Mouse (Mus musculus) liver, postnatal 0 days (tissue): ENCODE measurements around the gene Wbp1l.

Experiments used
- CTCF ChIP-seq: sonication (generic); IDR thresholded peaks from 2 replicates; pipeline ENCODE4 v1.5.1; 2016; ENCODE audit warnings: antibody characterized with exemption, low read depth
- EP300 ChIP-seq: IDR thresholded peaks from 2 replicates; pipeline ENCODE4 v1.6.1; 2016; ENCODE audit warnings: antibody characterized with exemption, low read depth, mild to moderate bottlenecking

DNA sequence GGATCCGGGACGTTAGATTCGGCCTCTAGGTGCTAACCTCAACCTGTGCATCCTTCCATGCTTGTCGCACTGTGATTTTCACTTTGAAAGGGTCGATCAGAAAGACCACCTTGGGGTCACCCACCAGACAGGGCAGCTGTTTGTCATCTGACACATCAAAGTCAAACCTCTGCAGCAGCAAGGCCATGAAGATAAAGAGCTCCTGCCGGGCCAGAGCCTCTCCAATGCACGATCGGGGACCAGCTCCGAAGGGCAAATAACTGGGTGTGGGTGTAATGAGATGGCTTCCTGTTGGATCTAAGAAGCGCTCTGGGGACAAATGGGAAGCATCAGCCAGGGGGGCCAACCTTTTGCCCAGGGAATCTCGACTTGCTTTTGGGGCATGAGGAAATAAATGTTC lies 68.4 kb downstream of the Wbp1l start:
- TF ChIP-seq EP300, result no peak
- TF ChIP-seq CTCF, result no peak
